Mouse (Mus musculus): ENCODE results near the gene Soga1.

Gene Soga1

DNA sequence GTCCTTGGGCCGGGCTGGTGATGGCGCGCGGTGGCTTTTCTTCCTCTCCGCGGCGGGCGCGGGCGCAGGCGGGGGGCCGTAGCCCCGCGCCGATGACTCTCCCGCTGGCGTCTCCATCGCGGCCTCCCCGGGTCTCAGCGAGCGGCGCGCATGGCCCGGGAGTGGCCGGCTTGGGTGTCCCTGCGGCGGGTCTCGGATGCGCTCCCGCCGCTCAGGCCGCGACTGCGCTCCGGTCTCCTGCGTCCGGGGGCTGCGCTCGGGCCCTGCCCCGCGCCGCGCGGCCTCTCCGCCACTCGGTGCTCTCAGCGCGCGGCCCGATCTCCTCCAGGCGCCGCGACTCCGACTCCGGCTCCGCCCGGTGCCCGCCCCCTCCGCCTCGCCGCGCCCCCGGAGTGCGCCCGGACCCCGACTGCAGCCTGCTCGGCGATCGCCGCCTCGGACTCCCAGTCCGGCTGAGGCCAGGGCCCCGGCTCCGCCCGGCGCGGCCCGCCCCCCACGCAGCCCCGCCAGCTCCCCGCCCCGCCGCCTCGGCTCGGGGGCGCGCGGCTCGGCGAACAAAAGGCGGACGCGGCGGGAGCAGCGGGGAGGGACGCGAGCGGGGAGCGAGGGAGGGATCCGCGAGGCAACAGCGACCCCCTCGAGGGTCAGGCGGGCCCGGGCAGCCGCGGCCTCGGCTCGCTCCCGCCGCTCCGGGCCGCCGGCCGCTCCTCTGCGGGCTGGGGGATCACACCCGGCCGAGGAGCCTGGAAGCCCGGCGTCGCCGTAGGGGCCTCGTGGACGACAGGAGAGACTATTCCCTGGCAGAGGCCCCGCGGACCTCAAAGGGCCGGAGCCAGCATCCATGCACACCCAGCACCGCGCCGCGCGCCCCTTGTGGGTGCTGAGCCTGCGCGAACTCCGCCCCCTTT, at the start of gene Soga1:
Gene Soga1, minus strand, starts transcription at position 462 of the 908 bp plus-strand sequence.
- peaks cover 3% of the 10 kb centered on the region for H3K27me3 ChIP-seq (ENCODE audit: control insufficient read depth, insufficient read depth, low read length, poor library complexity, severe bottlenecking)
- peak; percentile 54 for DNase-seq (ENCODE audit: low read depth, low spot score)

DNA sequence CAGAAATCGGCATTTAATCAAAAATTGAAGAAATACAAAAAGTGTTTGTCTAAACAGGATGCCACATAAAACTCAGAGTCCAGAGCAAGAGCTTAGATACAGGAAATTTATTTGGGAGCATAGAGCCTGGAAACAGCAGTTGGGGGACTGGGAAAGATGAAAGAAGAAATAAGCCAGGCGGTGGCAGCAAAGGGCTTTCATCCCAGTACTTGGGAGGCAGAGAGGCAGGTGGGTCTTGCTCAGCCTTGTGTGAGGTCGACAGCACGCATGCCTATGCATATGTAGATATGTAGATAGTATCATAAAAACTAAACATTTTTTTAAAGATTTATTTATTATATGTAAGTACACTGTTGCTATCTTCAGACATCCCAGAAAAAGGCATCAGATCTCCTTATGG, 49.0 kb upstream of the Soga1 start:
- DNase-seq (ENCODE audit: low read depth, low spot score) = peak; percentile 55
- Histone ChIP-seq H3K36me3 (ENCODE audit: control insufficient read depth, insufficient read depth, low read length, poor library complexity, severe bottlenecking) (peaks cover 26% of the 10 kb centered on the region), H3K27me3 (ENCODE audit: control insufficient read depth, insufficient read depth, low read length, poor library complexity, severe bottlenecking) (no peaks in the 10 kb centered on the region)

More for the DNA sequence above, at the start of gene Soga1:
- no peaks in the 10 kb centered on the region for H3K36me3 ChIP-seq (ENCODE audit: control insufficient read depth, insufficient read depth, low read length, poor library complexity, severe bottlenecking)

DNA sequence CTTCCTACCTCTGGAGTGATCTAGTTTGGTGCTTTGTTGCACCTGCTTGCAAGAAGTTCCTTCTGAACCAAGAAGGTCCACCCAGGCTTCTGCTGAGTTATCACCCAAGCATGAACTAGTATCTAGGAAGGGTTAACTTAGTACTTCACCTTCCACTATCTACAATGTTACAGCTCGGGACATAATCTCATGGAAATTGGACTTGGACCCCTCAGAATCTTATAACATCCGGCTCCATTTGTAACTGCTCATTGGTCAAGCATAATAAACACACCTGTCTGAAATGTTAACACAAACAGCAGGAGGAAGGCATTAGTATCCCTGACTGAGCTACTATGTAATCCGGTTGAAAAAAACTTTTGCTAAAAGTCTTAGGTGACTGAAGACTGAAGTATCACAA, 48.3 kb upstream of the Soga1 start:
- Histone ChIP-seq H3K36me3 (ENCODE audit: control insufficient read depth, insufficient read depth, low read length, poor library complexity, severe bottlenecking) (peaks cover 28% of the 10 kb centered on the region), H3K27me3 (ENCODE audit: control insufficient read depth, insufficient read depth, low read length, poor library complexity, severe bottlenecking) (no peaks in the 10 kb centered on the region)
- DNase-seq (ENCODE audit: low read depth, low spot score) = no peak

DNA sequence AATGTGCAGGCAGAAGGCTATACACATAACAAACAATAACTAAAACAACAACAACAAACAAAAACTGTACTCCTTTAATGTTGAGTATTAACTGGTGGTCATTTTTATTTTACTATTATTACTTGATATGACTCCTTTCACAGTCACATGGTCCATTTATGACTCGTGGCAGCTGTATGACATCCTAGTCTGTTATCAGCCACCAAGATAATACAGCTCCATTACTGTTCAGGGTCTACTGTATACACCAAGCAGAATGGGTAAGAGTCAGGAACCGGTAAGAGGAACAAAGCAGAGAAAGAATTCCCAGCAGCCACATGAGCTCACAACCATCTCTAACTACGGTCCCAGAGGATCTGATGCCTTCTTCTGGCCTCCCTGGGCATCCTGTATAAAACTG, 46.2 kb upstream of the Soga1 start:
- peaks cover 43% of the 10 kb centered on the region for H3K36me3 ChIP-seq (ENCODE audit: control insufficient read depth, insufficient read depth, low read length, poor library complexity, severe bottlenecking)
- DNase-seq (ENCODE audit: low read depth, low spot score) = no peak
- H3K27me3 ChIP-seq (ENCODE audit: control insufficient read depth, insufficient read depth, low read length, poor library complexity, severe bottlenecking) = no peaks in the 10 kb centered on the region

DNA sequence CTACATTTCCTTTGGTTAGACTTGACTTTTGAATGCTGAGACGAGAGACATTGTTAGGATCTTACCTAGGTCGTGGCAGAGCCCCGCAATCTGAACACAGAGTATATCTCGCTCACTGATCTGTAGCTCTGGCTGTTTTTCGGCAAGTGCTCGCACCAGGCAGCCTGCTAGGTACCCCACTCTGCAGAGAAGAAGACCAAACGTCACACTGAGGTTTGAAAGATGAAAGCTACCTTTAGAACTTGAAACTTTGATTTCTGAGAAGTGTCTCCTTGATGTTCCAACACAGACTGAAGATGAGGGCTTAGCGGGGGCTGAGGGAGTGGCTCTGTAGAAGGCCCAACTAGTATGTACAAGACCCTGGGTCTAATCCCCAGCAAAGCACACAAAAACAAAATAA, 42.7 kb upstream of the Soga1 start:
- Histone ChIP-seq H3K27me3 (ENCODE audit: control insufficient read depth, insufficient read depth, low read length, poor library complexity, severe bottlenecking) (no peaks in the 10 kb centered on the region), H3K36me3 (ENCODE audit: control insufficient read depth, insufficient read depth, low read length, poor library complexity, severe bottlenecking) (peaks cover 50% of the 10 kb centered on the region)
- no peak for DNase-seq (ENCODE audit: low read depth, low spot score)

DNA sequence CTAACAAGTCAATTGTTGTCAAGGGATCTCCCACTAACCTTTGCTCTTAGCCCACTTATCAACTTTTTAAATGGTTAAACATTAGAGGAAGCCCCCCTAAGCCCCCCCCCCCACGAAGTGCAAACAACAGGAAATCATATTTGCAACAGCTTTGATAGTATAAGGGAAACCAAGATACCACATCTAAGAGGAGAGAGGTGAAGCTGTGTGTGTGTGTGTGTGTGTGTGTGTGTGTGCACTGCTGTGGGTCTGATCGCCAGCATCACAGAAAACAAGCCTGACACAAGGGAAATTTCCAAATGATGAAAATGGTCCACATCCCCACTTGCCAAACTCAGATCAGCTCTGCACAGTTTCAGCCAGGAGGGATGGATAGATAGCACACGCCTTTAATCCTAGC, 40.0 kb upstream of the Soga1 start:
- H3K36me3 ChIP-seq (ENCODE audit: control insufficient read depth, insufficient read depth, low read length, poor library complexity, severe bottlenecking) = peaks cover 47% of the 10 kb centered on the region
- DNase-seq (ENCODE audit: low read depth, low spot score) = no peak
- no peaks in the 10 kb centered on the region for H3K27me3 ChIP-seq (ENCODE audit: control insufficient read depth, insufficient read depth, low read length, poor library complexity, severe bottlenecking)

DNA sequence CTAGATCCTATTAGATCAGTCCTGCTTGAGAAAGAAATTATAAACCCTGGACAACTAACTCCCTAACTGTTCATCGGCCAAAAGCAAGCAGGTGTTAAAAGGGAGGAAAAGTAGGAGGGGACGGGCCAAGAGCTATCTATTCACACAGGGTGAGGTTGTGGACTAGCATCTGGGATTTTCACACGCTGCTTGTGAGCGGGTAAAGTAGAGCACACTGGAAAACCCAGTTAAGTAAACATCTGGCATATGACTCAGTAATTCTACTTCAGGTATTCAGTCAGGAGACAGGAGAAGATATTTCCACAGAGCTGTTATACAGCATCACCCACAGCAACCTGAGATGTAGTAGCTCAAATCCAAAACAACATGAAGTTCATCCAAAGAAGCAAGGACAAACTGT, 39.5 kb upstream of the Soga1 start:
- H3K27me3 ChIP-seq (ENCODE audit: control insufficient read depth, insufficient read depth, low read length, poor library complexity, severe bottlenecking) = no peaks in the 10 kb centered on the region
- peaks cover 47% of the 10 kb centered on the region for H3K36me3 ChIP-seq (ENCODE audit: control insufficient read depth, insufficient read depth, low read length, poor library complexity, severe bottlenecking)
- no peak for DNase-seq (ENCODE audit: low read depth, low spot score)

DNA sequence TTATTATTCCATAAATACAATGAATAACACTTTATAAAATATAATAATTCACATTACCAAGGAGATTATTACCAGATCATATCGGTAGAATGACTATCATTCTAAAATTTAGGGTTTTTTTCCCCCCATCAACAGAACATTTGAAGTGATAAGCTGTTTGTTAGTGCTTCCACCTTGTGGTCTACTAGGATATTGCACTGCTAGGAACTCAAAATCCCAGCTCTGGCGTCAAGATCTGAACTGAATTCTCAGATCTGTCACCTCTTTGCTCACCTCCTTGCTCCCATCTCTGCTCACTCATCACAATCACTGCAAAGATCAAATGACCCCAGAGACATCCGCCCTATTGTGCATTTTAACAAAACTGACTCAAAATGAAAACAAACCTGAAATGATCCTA, 37.9 kb upstream of the Soga1 start:
- DNase-seq (ENCODE audit: low read depth, low spot score) = peak; percentile 75
- no peaks in the 10 kb centered on the region for H3K27me3 ChIP-seq (ENCODE audit: control insufficient read depth, insufficient read depth, low read length, poor library complexity, severe bottlenecking)
- peaks cover 49% of the 10 kb centered on the region for H3K36me3 ChIP-seq (ENCODE audit: control insufficient read depth, insufficient read depth, low read length, poor library complexity, severe bottlenecking)

DNA sequence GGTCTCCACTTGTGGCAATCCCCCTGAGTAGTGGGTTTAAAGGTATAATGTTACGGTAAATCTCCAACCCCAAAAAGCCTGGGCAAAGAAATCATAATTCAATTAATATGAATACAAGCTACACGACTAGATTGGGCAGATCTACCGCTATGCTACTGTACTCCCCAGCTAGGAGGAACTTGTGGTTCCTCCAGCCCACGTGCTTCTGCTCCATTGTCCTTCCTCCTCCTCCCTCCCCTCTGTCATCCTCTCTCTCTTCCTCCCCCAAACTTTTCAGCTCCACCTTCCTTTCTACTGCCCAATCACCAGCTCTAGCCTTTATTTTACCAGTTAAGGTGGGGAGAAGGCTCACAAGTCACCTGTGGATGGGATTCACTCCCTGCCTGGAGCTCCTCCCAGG, 29.2 kb upstream of the Soga1 start:
- H3K27me3 ChIP-seq (ENCODE audit: control insufficient read depth, insufficient read depth, low read length, poor library complexity, severe bottlenecking) = no peaks in the 10 kb centered on the region
- peaks cover 42% of the 10 kb centered on the region for H3K36me3 ChIP-seq (ENCODE audit: control insufficient read depth, insufficient read depth, low read length, poor library complexity, severe bottlenecking)
- no peak for DNase-seq (ENCODE audit: low read depth, low spot score)

DNA sequence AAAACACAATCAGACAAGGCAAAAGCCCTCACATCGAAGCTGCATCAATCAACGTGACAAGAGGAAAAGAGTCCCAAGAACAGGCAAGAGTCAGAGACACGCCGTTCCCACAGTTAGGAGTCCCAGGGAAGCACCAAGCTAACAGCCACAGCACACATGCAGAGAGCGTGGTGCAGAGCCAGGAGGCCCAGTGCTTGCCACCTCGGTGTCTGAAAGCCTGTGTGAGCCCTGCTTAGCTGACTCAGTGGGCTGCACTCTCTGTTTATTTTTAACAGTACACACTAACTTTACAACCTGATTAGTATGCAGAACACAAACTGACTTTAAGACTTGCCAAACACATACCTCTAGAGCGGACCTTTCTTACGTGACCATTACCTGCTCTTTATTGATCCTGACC, 25.4 kb upstream of the Soga1 start:
- H3K36me3 ChIP-seq (ENCODE audit: control insufficient read depth, insufficient read depth, low read length, poor library complexity, severe bottlenecking) = peaks cover 46% of the 10 kb centered on the region
- no peak for DNase-seq (ENCODE audit: low read depth, low spot score)
- no peaks in the 10 kb centered on the region for H3K27me3 ChIP-seq (ENCODE audit: control insufficient read depth, insufficient read depth, low read length, poor library complexity, severe bottlenecking)

DNA sequence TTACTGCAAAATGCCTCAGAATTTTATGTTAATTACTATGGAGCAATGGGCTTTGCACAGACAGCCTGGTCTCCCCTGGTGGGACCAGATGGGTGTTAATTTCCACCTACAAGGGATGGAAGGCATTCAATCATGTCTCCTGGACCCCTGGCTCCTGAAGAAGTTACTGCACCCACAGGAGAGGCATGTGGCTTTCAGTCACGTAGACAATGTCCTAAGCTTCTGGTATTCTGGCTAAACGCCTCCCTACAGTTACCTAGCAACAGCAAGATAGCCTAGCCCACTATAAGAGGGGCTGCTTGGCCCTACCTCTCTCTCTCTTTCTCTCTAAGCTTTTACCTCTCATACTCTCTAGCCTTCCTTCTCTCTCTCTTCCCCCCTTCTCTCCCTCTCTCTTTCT, 23.2 kb upstream of the Soga1 start:
- no peaks in the 10 kb centered on the region for H3K27me3 ChIP-seq (ENCODE audit: control insufficient read depth, insufficient read depth, low read length, poor library complexity, severe bottlenecking)
- DNase-seq (ENCODE audit: low read depth, low spot score) = no peak
- peaks cover 43% of the 10 kb centered on the region for H3K36me3 ChIP-seq (ENCODE audit: control insufficient read depth, insufficient read depth, low read length, poor library complexity, severe bottlenecking)

DNA sequence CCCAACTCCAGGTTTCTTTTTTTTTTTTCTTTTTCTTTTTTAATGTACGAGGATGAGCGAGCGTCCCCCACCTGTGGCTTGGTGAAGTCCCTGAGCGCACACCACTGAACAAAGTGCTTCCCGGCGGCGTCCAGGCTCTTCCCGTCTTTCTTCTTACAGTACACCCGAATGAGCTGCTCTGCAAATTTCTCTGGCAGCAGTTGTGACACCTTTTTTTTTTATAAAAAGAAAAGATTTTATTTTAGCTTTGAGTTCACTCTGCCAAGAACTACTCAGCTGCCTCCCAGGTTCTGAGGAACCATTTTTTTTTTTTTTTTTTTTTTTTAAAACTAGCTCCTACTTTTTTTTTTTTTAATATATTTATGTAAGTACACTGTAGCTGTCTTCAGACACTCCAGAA, 22.6 kb upstream of the Soga1 start:
- peaks cover 43% of the 10 kb centered on the region for H3K36me3 ChIP-seq (ENCODE audit: control insufficient read depth, insufficient read depth, low read length, poor library complexity, severe bottlenecking)
- no peak for DNase-seq (ENCODE audit: low read depth, low spot score)

DNA sequence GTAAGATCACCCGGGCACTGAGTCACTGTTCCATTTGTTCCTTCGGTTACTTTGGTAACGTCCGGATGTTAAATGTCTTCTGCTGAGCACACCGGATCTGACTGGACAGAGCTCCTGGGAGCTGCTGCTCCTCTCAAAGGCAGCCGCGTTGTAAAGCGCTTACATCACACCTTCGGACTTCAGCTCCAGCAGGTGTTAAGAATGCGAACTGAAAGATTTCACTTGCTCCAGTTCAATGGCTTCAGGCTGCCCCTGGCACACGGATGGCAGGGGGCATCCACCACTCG, 21.2 kb upstream of the Soga1 start:
- no peak for DNase-seq (ENCODE audit: low read depth, low spot score)
- Histone ChIP-seq H3K36me3 (ENCODE audit: control insufficient read depth, insufficient read depth, low read length, poor library complexity, severe bottlenecking) (peaks cover 36% of the 10 kb centered on the region), H3K27me3 (ENCODE audit: control insufficient read depth, insufficient read depth, low read length, poor library complexity, severe bottlenecking) (no peaks in the 10 kb centered on the region)

More for the DNA sequence above, 22.6 kb upstream of the Soga1 start:
- H3K27me3 ChIP-seq (ENCODE audit: control insufficient read depth, insufficient read depth, low read length, poor library complexity, severe bottlenecking) = no peaks in the 10 kb centered on the region

DNA sequence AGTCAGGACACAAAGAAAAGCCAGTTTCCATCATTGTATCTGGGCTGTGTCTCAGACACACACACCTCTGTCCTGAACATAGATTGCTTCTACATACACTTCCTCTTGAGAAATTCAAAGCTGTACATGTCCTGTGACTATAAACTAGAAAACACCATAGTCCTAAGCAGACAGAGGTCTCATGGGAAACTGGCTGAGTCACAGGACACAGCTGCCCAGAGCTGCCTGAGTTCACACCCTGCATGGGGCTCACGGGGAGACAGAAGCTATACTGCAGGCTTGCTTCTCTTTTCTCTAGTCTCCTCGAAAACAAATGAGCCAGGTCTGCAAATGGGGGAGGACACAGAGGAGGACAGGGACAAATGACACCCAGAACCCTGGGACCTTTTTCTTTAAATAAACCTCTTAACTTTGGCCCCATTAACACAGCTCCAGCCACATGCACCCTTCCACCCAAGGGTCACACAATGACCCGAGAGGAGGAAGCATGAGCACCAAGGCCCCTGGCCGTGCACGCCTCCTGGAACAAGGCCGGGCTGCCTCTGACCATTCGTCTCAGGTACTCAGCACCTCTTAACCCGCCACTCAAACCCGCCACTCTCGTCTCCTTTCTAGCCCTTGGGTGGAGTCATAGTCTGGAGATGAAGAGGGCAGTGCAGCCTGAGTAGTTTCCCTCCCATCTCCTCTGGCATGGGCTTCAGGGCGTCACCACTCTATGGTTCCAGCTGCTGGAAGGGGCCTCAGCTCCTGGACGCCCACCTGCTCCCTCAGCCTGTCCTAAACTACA, 20.7 kb upstream of the Soga1 start:
- H3K36me3 ChIP-seq (ENCODE audit: control insufficient read depth, insufficient read depth, low read length, poor library complexity, severe bottlenecking) = peaks cover 33% of the 10 kb centered on the region
- no peak for DNase-seq (ENCODE audit: low read depth, low spot score)
- H3K27me3 ChIP-seq (ENCODE audit: control insufficient read depth, insufficient read depth, low read length, poor library complexity, severe bottlenecking) = no peaks in the 10 kb centered on the region

DNA sequence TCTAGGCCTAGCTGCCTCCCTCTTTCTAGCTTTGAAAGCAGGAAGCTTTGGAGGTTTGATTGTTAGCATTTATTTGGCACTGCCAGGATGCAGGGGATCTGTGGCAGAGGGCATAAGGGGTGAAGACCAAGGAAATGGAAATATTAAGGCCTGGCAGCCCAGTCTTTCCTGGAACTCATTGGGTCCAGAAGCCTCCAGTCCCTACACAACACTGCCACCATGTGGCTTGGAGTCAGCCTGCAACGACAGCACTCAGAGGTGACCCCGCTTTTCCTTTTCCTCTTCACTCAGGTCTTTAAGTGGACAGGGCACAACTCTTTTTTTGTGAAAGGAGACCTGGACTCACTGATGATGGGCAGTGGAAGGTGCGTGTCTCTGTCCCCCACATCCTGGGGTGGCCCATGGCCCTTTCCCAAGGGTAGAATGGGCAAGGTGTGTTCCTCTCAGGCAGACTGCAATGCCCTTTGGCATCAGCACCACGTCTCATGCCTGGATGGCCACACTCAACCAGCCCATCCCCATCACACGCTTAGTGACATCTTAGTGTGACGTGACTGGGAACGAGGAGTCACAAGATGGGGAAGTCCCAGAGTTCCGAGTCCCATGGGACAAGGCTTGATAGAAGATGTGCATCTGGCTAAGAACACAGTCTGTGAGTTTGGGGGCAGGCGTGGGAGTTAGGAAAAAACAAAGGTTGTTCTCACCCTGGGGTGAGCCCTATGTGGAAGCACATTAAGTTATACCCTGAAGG, 16.1 kb upstream of the Soga1 start:
- peaks cover 9% of the 10 kb centered on the region for H3K36me3 ChIP-seq (ENCODE audit: control insufficient read depth, insufficient read depth, low read length, poor library complexity, severe bottlenecking)
- no peaks in the 10 kb centered on the region for H3K27me3 ChIP-seq (ENCODE audit: control insufficient read depth, insufficient read depth, low read length, poor library complexity, severe bottlenecking)
- peak; percentile 61 for DNase-seq (ENCODE audit: low read depth, low spot score)
